Mouse (Mus musculus) G1E-ER4 (cell line): ENCODE measurements around the gene Atg2b. TPM values are rescaled to one million over a fixed set of nuclear protein-coding genes. Genes with fewer than 3 reads are reported as not detected.

Experiments used
- GATA1 ChIP-seq: IDR thresholded peaks from one replicate; pipeline ENCODE4 v1.8.0; 2012; ENCODE audit warnings: low read length, inconsistent platforms
- polyA plus RNA-seq: library from polyadenylated mRNA; stranded (reverse); fragments of >175 nt; gene quantifications from 2 replicates; pipeline ENCODE4 v1.2.3, GENCODE M21; 2012

Atg2b gene
- polyA plus RNA-seq, 1 experiment: 28.7 TPM

- no peak for TF ChIP-seq GATA1
Measured at GRCm38 (mm10) chr12:105694021-105694420, 9.0 kb upstream of the Atg2b start.

- TF ChIP-seq GATA1: no peak
Measured at GRCm38 (mm10) chr12:105689435-105689834, 4.4 kb upstream of the Atg2b start.

GRCm38 (mm10) chr12:105688546-105688945, 3.5 kb upstream of the Atg2b start:
- no peak for TF ChIP-seq GATA1

GRCm38 (mm10) chr12:105687416-105687815, 2.4 kb upstream of the Atg2b start:
- no peak for TF ChIP-seq GATA1

GRCm38 (mm10) chr12:105686791-105687190, 1.8 kb upstream of the Atg2b start:
- TF ChIP-seq GATA1: no peak

GRCm38 (mm10) chr12:105683933-105684901, 794 bp downstream of the Atg2b start, which contains the start of gene Gskip:
Gene Gskip, plus strand, starts transcription at chr12:105684829.
- no peak for TF ChIP-seq GATA1

GRCm38 (mm10) chr12:105678762-105679161, 6.2 kb downstream of the Atg2b start:
- no peak for TF ChIP-seq GATA1

GRCm38 (mm10) chr12:105678211-105678610, 6.8 kb downstream of the Atg2b start:
- TF ChIP-seq GATA1: no peak

- no peak for TF ChIP-seq GATA1
Measured at GRCm38 (mm10) chr12:105676274-105676673, 8.7 kb downstream of the Atg2b start.

- no peak for TF ChIP-seq GATA1
Measured at GRCm38 (mm10) chr12:105655850-105656249, 29.2 kb downstream of the Atg2b start.

GRCm38 (mm10) chr12:105642770-105643321, 42.2 kb downstream of the Atg2b start:
- TF ChIP-seq GATA1: no peak

- TF ChIP-seq GATA1: no peak
Measured at GRCm38 (mm10) chr12:105637554-105637953, 47.5 kb downstream of the Atg2b start.

- TF ChIP-seq GATA1: no peak
Measured at GRCm38 (mm10) chr12:105636551-105636950, 48.5 kb downstream of the Atg2b start.

GRCm38 (mm10) chr12:105634374-105635067, 50.5 kb downstream of the Atg2b start:
- TF ChIP-seq GATA1: no peak

- TF ChIP-seq GATA1: no peak
Measured at GRCm38 (mm10) chr12:105625798-105626197, 59.2 kb downstream of the Atg2b start.

- TF ChIP-seq GATA1: no peak
Measured at GRCm38 (mm10) chr12:105622981-105623539, 62.0 kb downstream of the Atg2b start.
